In genomic region chr8:122421376-122422070, GRCm38 (mm10) we compare ENCODE assay signal across 23 mouse cellular contexts. TPM values are rescaled to one million over a fixed set of nuclear protein-coding genes. Genes with fewer than 3 reads are reported as not detected.
DNase-seq lines count a peak whose midpoint lies in the region; ATAC-seq and TF ChIP-seq lines count a peak whose summit lies in the region.
"Had no signal": no experiment of that assay in that cellular context is flagged by ENCODE, and none has a peak within 500 bp of the region (broad histone marks: within the 10 kb centered on the region; RNA-seq: fewer than 3 reads in every experiment).

Gene Il17c (plus strand): TSS chr8:122422020.

- peak; percentile 16 to 20 for DNase-seq in gastrocnemius, postnatal 4 days (ENCODE audit: low spot score in 2 of 2)
- no peak for DNase-seq in gastrocnemius, adult 2 months
- peak; percentile 34 for DNase-seq in lung, postnatal 0 days (ENCODE audit: low spot score)
- no peak for DNase-seq in lung, adult 2 months
- DNase-seq in limb, embryonic 10.5 days (ENCODE audit: low spot score) = no peak
- no peak for DNase-seq in testis, postnatal 10 days (ENCODE audit: low spot score)
- DNase-seq: cerebellum, adult 2 months; forebrain, postnatal 0 days; liver, embryonic 13.5 days; right cerebral cortex, adult 18-20 months; thymus, adult 2 months had no signal

- H3K9me3 ChIP-seq in lung, postnatal 0 days (ENCODE audit: low read length) = no peaks in the 10 kb centered on the region
- no peaks in the 10 kb centered on the region for H3K9me3 ChIP-seq in limb, embryonic 10.5 days (replicated peaks)
- no peaks in the 10 kb centered on the region for H3K9me3 ChIP-seq in midbrain, embryonic 16.5 days (replicated peaks; ENCODE audit: control insufficient read depth, low read length, poor library complexity, severe bottlenecking)
- H3K9me3 ChIP-seq: embryonic facial prominence, embryonic 12.5 days; limb, embryonic 12.5 days; liver, embryonic 13.5 days had no signal

- H3K4me3 ChIP-seq in gastrocnemius, adult 2 months = no peak within 1 kb of the TSS
- H3K4me3 ChIP-seq in lung, postnatal 0 days (ENCODE audit: low read depth, low read length) = no peak within 1 kb of the TSS
- no peak within 1 kb of the TSS for H3K4me3 ChIP-seq in lung, adult 2 months (replicated peaks; ENCODE audit: extremely low read depth, low read depth, low read length)
- no peak within 1 kb of the TSS for H3K4me3 ChIP-seq in limb, embryonic 10.5 days
- H3K4me3 ChIP-seq in midbrain, embryonic 16.5 days (ENCODE audit: low read depth, low read length) = no peak within 1 kb of the TSS
- H3K4me3 ChIP-seq: embryonic facial prominence, embryonic 12.5 days; limb, embryonic 12.5 days; liver, embryonic 13.5 days had no signal

- no peaks in the 10 kb centered on the region for H3K4me1 ChIP-seq in lung, postnatal 0 days (ENCODE audit: insufficient read depth, low read depth, low read length)
- no peaks in the 10 kb centered on the region for H3K4me1 ChIP-seq in lung, adult 2 months (ENCODE audit: control insufficient read depth, insufficient read depth, low read length)
- no peaks in the 10 kb centered on the region for H3K4me1 ChIP-seq in limb, embryonic 10.5 days
- H3K4me1 ChIP-seq in midbrain, embryonic 16.5 days (ENCODE audit: control insufficient read depth, insufficient read depth, low read length) = no peaks in the 10 kb centered on the region
- H3K4me1 ChIP-seq: embryonic facial prominence, embryonic 12.5 days; limb, embryonic 12.5 days had no signal

- 67% methylated on average over 14 of the region's 14 CpGs for WGBS in lung, postnatal 0 days
- WGBS in lung, adult 2 months = 67% methylated on average over 14 of the region's 14 CpGs
- WGBS in limb, embryonic 10.5 days = 87% methylated on average over 14 of the region's 14 CpGs
- 86% methylated on average over 14 of the region's 14 CpGs for WGBS in midbrain, embryonic 16.5 days

- ATAC-seq in lung, postnatal 0 days = peak; percentile 11; the same call in 1 of the 2 replicates
- no peak for ATAC-seq in midbrain, embryonic 16.5 days
- ATAC-seq: forebrain, postnatal 0 days had no signal

- TF ChIP-seq EP300 in lung, postnatal 0 days (IDR thresholded peaks at IDR 0.05) = no peak

- H3K27me3 ChIP-seq in lung, postnatal 0 days (replicated peaks; ENCODE audit: insufficient read depth, low read length) = no peaks in the 10 kb centered on the region
- H3K27me3 ChIP-seq in limb, embryonic 10.5 days (ENCODE audit: low read depth, poor library complexity, severe bottlenecking) = no peaks in the 10 kb centered on the region
- no peaks in the 10 kb centered on the region for H3K27me3 ChIP-seq in midbrain, embryonic 16.5 days (ENCODE audit: control insufficient read depth, insufficient read depth, low read depth, low read length)
- H3K27me3 ChIP-seq: embryonic facial prominence, embryonic 12.5 days; limb, embryonic 12.5 days; liver, embryonic 13.5 days had no signal

- no peak within 1 kb of the TSS for H3K4me2 ChIP-seq in lung, postnatal 0 days (replicated peaks; ENCODE audit: low read depth, low read length)
- H3K4me2 ChIP-seq in midbrain, embryonic 16.5 days (ENCODE audit: low read length) = no peak within 1 kb of the TSS
- H3K4me2 ChIP-seq: embryonic facial prominence, embryonic 12.5 days; heart, embryonic 11.5 days; limb, embryonic 12.5 days; liver, embryonic 13.5 days; midbrain, embryonic 11.5 days had no signal

- no peak for TF ChIP-seq CTCF in gastrocnemius, adult 2 months (IDR thresholded peaks at IDR 0.05)
- TF ChIP-seq CTCF in lung, postnatal 0 days (IDR thresholded peaks at IDR 0.05) = no peak
- TF ChIP-seq CTCF in lung, adult 2 months (IDR thresholded peaks at IDR 0.05; ENCODE audit: insufficient read depth, low read length) = no peak

- no peak for TF ChIP-seq POLR2A in lung, adult 2 months (IDR thresholded peaks at IDR 0.05; ENCODE audit: borderline replicate concordance, extremely low read depth, low read depth, low read length)

- H3K27ac ChIP-seq in gastrocnemius, adult 2 months = no peak within 1 kb of the TSS
- H3K27ac ChIP-seq in lung, postnatal 0 days (ENCODE audit: low read length) = no peak within 1 kb of the TSS
- H3K27ac ChIP-seq in limb, embryonic 10.5 days = 0 out of 2 replicates have a peak within 1 kb of the TSS, but pooled peaks have one; percentile 17
- no peak within 1 kb of the TSS for H3K27ac ChIP-seq in midbrain, embryonic 16.5 days (ENCODE audit: low read length)
- H3K27ac ChIP-seq: embryonic facial prominence, embryonic 12.5 days; limb, embryonic 12.5 days; liver, embryonic 13.5 days had no signal

- H3K9ac ChIP-seq in lung, postnatal 0 days (replicated peaks; ENCODE audit: low read depth) = no peak within 1 kb of the TSS
- H3K9ac ChIP-seq in midbrain, embryonic 16.5 days (ENCODE audit: low read depth, low read length) = no peak within 1 kb of the TSS
- H3K9ac ChIP-seq: embryonic facial prominence, embryonic 12.5 days; forebrain, postnatal 0 days; limb, embryonic 12.5 days; liver, embryonic 13.5 days had no signal

- H3K36me3 ChIP-seq in lung, postnatal 0 days (ENCODE audit: insufficient read depth, low read length) = peaks cover 1% of the 10 kb centered on the region; the same call in 1 of the 2 replicates
- peaks cover 44% of the 10 kb centered on the region for H3K36me3 ChIP-seq in limb, embryonic 10.5 days
- H3K36me3 ChIP-seq in midbrain, embryonic 16.5 days (ENCODE audit: control insufficient read depth, insufficient read depth, low read length) = peaks cover 5% of the 10 kb centered on the region

- intact Hi-C loops in gastrocnemius, adult 2 months (cut with DNase I) = no loop called here

RNA-seq across cellular contexts. Expression of gene Il17c, which starts in this region (rescaled TPM):
- total RNA-seq in gastrocnemius, postnatal 4 days (2021) = not detected
- total RNA-seq in gastrocnemius, adult 2 months (2021) = not detected
- not detected in 2 replicates for polyA plus RNA-seq in lung, postnatal 0 days (2015; fragmentation: Nextera tagmentation; extraction: Ambion mirVana)
- polyA plus RNA-seq in lung, adult 2 months (2012; rRNA removed) = 0.18 and 0.62 TPM in 2 replicates
- 0.28 TPM in 1 of 2 replicates, not detected in the other for polyA plus RNA-seq in limb, embryonic 10.5 days (2016; fragmentation: Nextera tagmentation; extraction: Ambion mirVana)
- not detected in 2 replicates for polyA plus RNA-seq in midbrain, embryonic 16.5 days (2015; fragmentation: Nextera tagmentation; extraction: Ambion mirVana)
- total RNA-seq: adrenal gland, adult 18-20 months; heart, postnatal 10 days; layer of hippocampus, postnatal 14 days; monocyte, adult 5-6 weeks had no signal
- polyA plus RNA-seq: embryonic facial prominence, embryonic 12.5 days; forebrain, postnatal 0 days; heart, embryonic 11.5 days; hindbrain, embryonic 11.5 days; limb, embryonic 12.5 days; liver, embryonic 13.5 days; lung, embryonic 16.5 days; midbrain, embryonic 11.5 days; urinary bladder, adult 2 months had no signal

Comparison
In these comparisons a context has a peak if more than half of its experiments do, and no peak if none do; other contexts are left out.
1. Peak in DNase-seq in gastrocnemius, postnatal 4 days; RNA of the gene not detected or under 1 TPM.
2. Peak in DNase-seq and ATAC-seq in lung, postnatal 0 days; RNA of the gene not detected or under 1 TPM.